Mouse (Mus musculus): ENCODE measurements around the gene Zhx3.

DNA sequence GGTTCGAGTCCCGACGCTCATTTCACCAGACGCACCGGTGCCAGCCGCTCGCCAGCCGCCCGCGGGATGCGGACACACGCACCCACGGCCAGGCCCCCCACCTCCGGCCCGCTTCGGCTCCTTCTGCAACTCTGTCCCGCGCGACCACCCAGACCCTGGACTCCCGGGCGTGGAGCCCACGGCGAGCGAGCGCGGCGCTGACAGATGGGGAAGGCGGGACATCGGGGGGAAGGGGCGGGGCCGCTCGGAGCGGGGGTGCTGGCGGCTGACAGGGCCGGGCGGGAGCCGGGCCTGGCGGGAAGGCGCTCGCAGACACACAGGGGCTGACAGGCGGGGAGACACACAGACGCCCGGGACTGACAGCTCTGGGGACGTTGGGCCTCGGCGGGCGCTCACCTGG is 403 bp downstream of the Zhx3 start:
- TF ChIP-seq CTCF (IDR thresholded peaks at IDR 0.05; ENCODE audit: low read depth) = no peak
- TF ChIP-seq EP300 (IDR thresholded peaks at IDR 0.05; ENCODE audit: low read depth) = no peak
